In genomic region chr7:110271814-110272213, GRCm38 (mm10) we compare ENCODE assay signal across 10 mouse cellular contexts. TPM values are rescaled to one million over a fixed set of nuclear protein-coding genes. Genes with fewer than 3 reads are reported as not detected.
DNase-seq lines count a peak whose midpoint lies in the region; ATAC-seq and TF ChIP-seq lines count a peak whose summit lies in the region.
"Had no signal": no experiment of that assay in that cellular context is flagged by ENCODE, and none has a peak within 500 bp of the region (broad histone marks: within the 10 kb centered on the region; RNA-seq: fewer than 3 reads in every experiment).

No protein-coding gene starts in this region.

- H3K27ac ChIP-seq in forebrain, embryonic 14.5 days (ENCODE audit: low read depth, low read length), result 0 out of 2 replicates have a peak overlapping the region, but pooled peaks have one; percentile 21
- H3K27ac ChIP-seq in forebrain, postnatal 0 days (ENCODE audit: low read depth, low read length), result no peak overlapping the region
- peak overlapping the region; percentile 50 for H3K27ac ChIP-seq in liver, adult 2 months (replicated peaks; ENCODE audit: insufficient read depth, low read depth, low read length)
- no peak overlapping the region for H3K27ac ChIP-seq in liver, embryonic 12.5 days
- H3K27ac ChIP-seq in kidney, adult 2 months (ENCODE audit: insufficient read depth, low read depth, low read length), result peak overlapping the region; percentile 83
- no peak overlapping the region for H3K27ac ChIP-seq in liver, postnatal 0 days (ENCODE audit: low read depth)
- H3K27ac ChIP-seq in cerebellum, adult 2 months (ENCODE audit: insufficient read depth, low read length), result no peak overlapping the region

- no peaks in the 10 kb centered on the region for H3K79me2 ChIP-seq in liver, adult 2 months (ENCODE audit: control insufficient read depth, insufficient read depth, low read length)

- no peak for DNase-seq in forebrain, embryonic 14.5 days (ENCODE audit: low spot score)
- DNase-seq in forebrain, postnatal 0 days, result no peak
- DNase-seq in liver, adult 2 months (ENCODE audit: extremely low read depth, low read depth, low spot score), result no peak
- DNase-seq in kidney, adult 2 months, result peak; percentile 90
- DNase-seq in liver, postnatal 0 days, result no peak
- no peak for DNase-seq in ovary, adult 18-20 months (ENCODE audit: low spot score)
- no peak for DNase-seq in cerebellum, adult 2 months
- DNase-seq: B cell, adult 2 months; lung, postnatal 10 days had no signal

- ATAC-seq in forebrain, embryonic 14.5 days, result no peak
- ATAC-seq in forebrain, postnatal 0 days, result no peak
- ATAC-seq in liver, embryonic 12.5 days, result no peak
- peak; percentile 23; the same call in 1 of the 2 replicates for ATAC-seq in liver, postnatal 0 days

- WGBS in forebrain, embryonic 14.5 days, result 81% methylated on average over 9 of the region's 9 CpGs
- WGBS in forebrain, postnatal 0 days, result 82% methylated on average over 9 of the region's 9 CpGs
- WGBS in liver, adult 2 months, result 66% methylated on average over 9 of the region's 9 CpGs
- 57% methylated on average over 9 of the region's 9 CpGs for WGBS in liver, embryonic 12.5 days (ENCODE audit: insufficient replicate concordance)
- WGBS in kidney, adult 2 months, result 10% methylated on average over 9 of the region's 9 CpGs
- 66% methylated on average over 9 of the region's 9 CpGs for WGBS in liver, postnatal 0 days (ENCODE audit: insufficient replicate concordance)
- WGBS in cerebellum, adult 2 months, result 73% methylated on average over 9 of the region's 9 CpGs

- H3K36me3 ChIP-seq in forebrain, embryonic 14.5 days (ENCODE audit: control insufficient read depth, insufficient read depth, low read length), result no peaks in the 10 kb centered on the region; the same call in 1 of the 2 replicates
- no peaks in the 10 kb centered on the region for H3K36me3 ChIP-seq in forebrain, postnatal 0 days (ENCODE audit: insufficient read depth)
- peaks cover 15% of the 10 kb centered on the region for H3K36me3 ChIP-seq in liver, adult 2 months (ENCODE audit: control insufficient read depth, insufficient read depth, low read length)
- H3K36me3 ChIP-seq in liver, embryonic 12.5 days, result peaks cover 56% of the 10 kb centered on the region
- no peaks in the 10 kb centered on the region for H3K36me3 ChIP-seq in kidney, adult 2 months (ENCODE audit: control insufficient read depth, insufficient read depth, low read length)
- H3K36me3 ChIP-seq in liver, postnatal 0 days (replicated peaks; ENCODE audit: insufficient read depth, low read length), result peaks cover 33% of the 10 kb centered on the region

- H3K4me1 ChIP-seq in forebrain, embryonic 14.5 days (ENCODE audit: control insufficient read depth, insufficient read depth, low read length), result no peaks in the 10 kb centered on the region
- no peaks in the 10 kb centered on the region for H3K4me1 ChIP-seq in forebrain, postnatal 0 days (ENCODE audit: insufficient read depth)
- no peaks in the 10 kb centered on the region for H3K4me1 ChIP-seq in liver, adult 2 months (ENCODE audit: control insufficient read depth, insufficient read depth, low read length)
- peaks cover 28% of the 10 kb centered on the region for H3K4me1 ChIP-seq in liver, embryonic 12.5 days
- peaks cover 13% of the 10 kb centered on the region; the same call in 1 of the 2 replicates for H3K4me1 ChIP-seq in kidney, adult 2 months (ENCODE audit: control insufficient read depth, insufficient read depth, low read length)
- peaks cover 5% of the 10 kb centered on the region; the same call in 1 of the 2 replicates for H3K4me1 ChIP-seq in liver, postnatal 0 days (ENCODE audit: insufficient read depth)
- H3K4me1 ChIP-seq in cerebellum, adult 2 months (ENCODE audit: control insufficient read depth, insufficient read depth, low read length), result no peaks in the 10 kb centered on the region

- no peak overlapping the region for H3K4me2 ChIP-seq in forebrain, embryonic 14.5 days (ENCODE audit: low read length)
- no peak overlapping the region for H3K4me2 ChIP-seq in forebrain, postnatal 0 days (ENCODE audit: low read depth)
- no peak overlapping the region for H3K4me2 ChIP-seq in liver, embryonic 12.5 days
- no peak overlapping the region for H3K4me2 ChIP-seq in liver, postnatal 0 days (ENCODE audit: low read depth, low read length)

- H3K27me3 ChIP-seq in forebrain, embryonic 14.5 days (replicated peaks; ENCODE audit: control insufficient read depth, insufficient read depth, low read length), result no peaks in the 10 kb centered on the region
- H3K27me3 ChIP-seq in forebrain, postnatal 0 days (ENCODE audit: insufficient read depth, low read length), result no peaks in the 10 kb centered on the region
- H3K27me3 ChIP-seq in liver, adult 2 months (ENCODE audit: control insufficient read depth, insufficient read depth, low read length), result no peaks in the 10 kb centered on the region
- H3K27me3 ChIP-seq in liver, embryonic 12.5 days (replicated peaks), result no peaks in the 10 kb centered on the region
- H3K27me3 ChIP-seq in kidney, adult 2 months (replicated peaks; ENCODE audit: control insufficient read depth, insufficient read depth, low read length), result no peaks in the 10 kb centered on the region
- no peaks in the 10 kb centered on the region for H3K27me3 ChIP-seq in liver, postnatal 0 days (ENCODE audit: insufficient read depth, low read length)
- H3K27me3 ChIP-seq in cerebellum, adult 2 months (ENCODE audit: control insufficient read depth, insufficient read depth, low read length), result no peaks in the 10 kb centered on the region

- no peak overlapping the region for H3K4me3 ChIP-seq in forebrain, embryonic 14.5 days (ENCODE audit: low read depth, low read length)
- H3K4me3 ChIP-seq in forebrain, postnatal 0 days (ENCODE audit: low read depth, low read length), result no peak overlapping the region
- H3K4me3 ChIP-seq in liver, adult 2 months (ENCODE audit: insufficient read depth, low read depth, low read length), result no peak overlapping the region
- no peak overlapping the region for H3K4me3 ChIP-seq in liver, embryonic 12.5 days
- no peak overlapping the region for H3K4me3 ChIP-seq in kidney, adult 2 months (ENCODE audit: insufficient read depth, low read depth, low read length)
- H3K4me3 ChIP-seq in liver, postnatal 0 days (ENCODE audit: low read depth, low read length), result no peak overlapping the region
- H3K4me3 ChIP-seq in cerebellum, adult 2 months (replicated peaks; ENCODE audit: insufficient read depth, low read depth, low read length), result no peak overlapping the region

- TF ChIP-seq CTCF in forebrain, postnatal 0 days (IDR thresholded peaks at IDR 0.05; ENCODE audit: low read depth), result no peak
- no peak for TF ChIP-seq CTCF in liver, adult 2 months (IDR thresholded peaks at IDR 0.05; ENCODE audit: low read depth, low read length)
- TF ChIP-seq CTCF in kidney, adult 2 months (conservative IDR thresholded peaks at IDR 0.05; ENCODE audit: insufficient read depth, insufficient read length, low read depth, low read length), result no peak
- no peak for TF ChIP-seq CTCF in liver, postnatal 0 days (IDR thresholded peaks at IDR 0.05; ENCODE audit: low read depth)
- no peak for TF ChIP-seq CTCF in cerebellum, adult 2 months (IDR thresholded peaks at IDR 0.05; ENCODE audit: borderline replicate concordance, insufficient read depth, low read depth, low read length)

- TF ChIP-seq POLR2A in liver, adult 2 months (IDR thresholded peaks at IDR 0.05; ENCODE audit: extremely low read depth, insufficient read depth, low read length), result no peak
- no peak for TF ChIP-seq POLR2A in kidney, adult 2 months (IDR thresholded peaks at IDR 0.05; ENCODE audit: low read depth, low read length)
- TF ChIP-seq POLR2A in cerebellum, adult 2 months (IDR thresholded peaks at IDR 0.05; ENCODE audit: borderline replicate concordance, insufficient read depth, low read length), result no peak

- no peak for TF ChIP-seq EP300 in liver, postnatal 0 days (IDR thresholded peaks at IDR 0.05; ENCODE audit: low read depth)

- H3K9ac ChIP-seq in forebrain, embryonic 14.5 days (ENCODE audit: low read length), result no peak overlapping the region
- H3K9ac ChIP-seq in forebrain, postnatal 0 days, result no peak overlapping the region
- H3K9ac ChIP-seq in liver, adult 2 months (ENCODE audit: low read depth, low read length), result no peak overlapping the region
- no peak overlapping the region for H3K9ac ChIP-seq in liver, embryonic 12.5 days
- H3K9ac ChIP-seq in liver, postnatal 0 days (replicated peaks), result no peak overlapping the region

- H3K9me3 ChIP-seq in forebrain, embryonic 14.5 days (replicated peaks; ENCODE audit: control insufficient read depth, low read length), result no peaks in the 10 kb centered on the region
- no peaks in the 10 kb centered on the region for H3K9me3 ChIP-seq in forebrain, postnatal 0 days (ENCODE audit: low read length)
- no peaks in the 10 kb centered on the region for H3K9me3 ChIP-seq in liver, embryonic 12.5 days (replicated peaks)
- H3K9me3 ChIP-seq in liver, postnatal 0 days (ENCODE audit: low read length), result no peaks in the 10 kb centered on the region

RNA-seq across cellular contexts. Expression of gene Swap70, which starts 50.3 kb away (rescaled TPM):
- 8.6 and 10.7 TPM in 2 replicates for polyA plus RNA-seq in forebrain, embryonic 14.5 days (2014; fragmentation: Nextera tagmentation; extraction: Ambion mirVana)
- total RNA-seq in forebrain, postnatal 0 days (2014; rRNA removed), result 10.1 and 12.2 TPM in 2 replicates
- 5.8 and 7.1 TPM in 2 replicates for polyA plus RNA-seq in forebrain, postnatal 0 days (2015; fragmentation: Nextera tagmentation; extraction: Ambion mirVana)
- 9.7 and 10.5 TPM in 2 replicates for total RNA-seq in liver, adult 2 months (2014; rRNA removed)
- 2.2 and 2.8 TPM in 2 replicates for polyA plus RNA-seq in liver, adult 2 months (2012; rRNA removed)
- 17.4 and 17.7 TPM in 2 replicates for polyA plus RNA-seq in liver, embryonic 12.5 days (2016; fragmentation: Nextera tagmentation; extraction: Ambion mirVana)
- 10.0 and 12.5 TPM in 2 replicates for polyA plus RNA-seq in kidney, adult 2 months (2012; rRNA removed)
- polyA plus RNA-seq in liver, postnatal 0 days (2015; fragmentation: Nextera tagmentation; extraction: Ambion mirVana), result 5.2 and 7.2 TPM in 2 replicates
- 5.2 and 5.4 TPM in 2 replicates for polyA plus RNA-seq in cerebellum, adult 2 months (2012; rRNA removed)

Comparison
In these comparisons a context has a peak if more than half of its experiments do, and no peak if none do; other contexts are left out.
1. H3K27ac ChIP-seq: peak in forebrain, embryonic 14.5 days (single experiment), liver, adult 2 months (single experiment) and kidney, adult 2 months (single experiment); none in forebrain, postnatal 0 days (single experiment), liver, embryonic 12.5 days (single experiment), liver, postnatal 0 days (single experiment) and cerebellum, adult 2 months (single experiment).